Mouse (Mus musculus) common myeloid progenitor, adult 5-6 weeks (primary cell): ENCODE measurements at regions not wholly inside any gene's neighbourhood (a gene's known extent, or its start where the extent isn't known, plus 50 kb on each side); places are given as distances from the start of the nearest gene placed in this dataset.

Source experiments
- ATAC-seq: replicated peaks from 2 replicates; pipeline ENCODE4 v1.8.0; 2016; ENCODE audit warnings: low read depth, mild to moderate bottlenecking, moderate TSS enrichment, inconsistent platforms; ENCODE audit not compliant: poor library complexity, severe bottlenecking

DNA sequence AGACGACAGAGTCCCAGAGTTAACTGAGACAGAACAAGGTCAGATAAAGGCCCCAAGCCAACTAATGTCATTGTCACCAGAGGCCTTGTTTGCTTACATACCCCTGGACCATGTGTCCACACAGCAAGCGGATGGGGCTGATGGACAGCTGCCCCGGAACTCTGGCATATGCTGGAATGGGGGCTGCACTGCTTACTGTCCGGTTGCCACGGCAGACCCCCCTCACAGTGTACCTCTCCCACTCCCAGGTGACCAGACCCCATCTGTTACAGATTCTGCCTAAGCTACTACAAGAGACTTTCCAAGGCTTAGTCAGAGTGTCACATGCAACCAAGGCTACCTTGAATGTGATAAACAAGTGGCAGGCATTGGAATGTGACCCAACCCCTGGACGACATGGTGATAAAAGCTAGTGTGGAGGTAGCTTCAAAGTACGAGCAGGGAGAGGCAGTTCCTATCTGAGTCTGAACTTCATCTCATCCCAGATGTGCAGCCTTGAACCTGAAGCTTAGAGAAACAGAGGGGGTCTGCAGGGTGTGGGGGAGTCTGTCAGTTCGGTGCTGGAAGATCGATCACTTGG lies 117.0 kb upstream of the Zmiz1 start:
- no peak for ATAC-seq

DNA sequence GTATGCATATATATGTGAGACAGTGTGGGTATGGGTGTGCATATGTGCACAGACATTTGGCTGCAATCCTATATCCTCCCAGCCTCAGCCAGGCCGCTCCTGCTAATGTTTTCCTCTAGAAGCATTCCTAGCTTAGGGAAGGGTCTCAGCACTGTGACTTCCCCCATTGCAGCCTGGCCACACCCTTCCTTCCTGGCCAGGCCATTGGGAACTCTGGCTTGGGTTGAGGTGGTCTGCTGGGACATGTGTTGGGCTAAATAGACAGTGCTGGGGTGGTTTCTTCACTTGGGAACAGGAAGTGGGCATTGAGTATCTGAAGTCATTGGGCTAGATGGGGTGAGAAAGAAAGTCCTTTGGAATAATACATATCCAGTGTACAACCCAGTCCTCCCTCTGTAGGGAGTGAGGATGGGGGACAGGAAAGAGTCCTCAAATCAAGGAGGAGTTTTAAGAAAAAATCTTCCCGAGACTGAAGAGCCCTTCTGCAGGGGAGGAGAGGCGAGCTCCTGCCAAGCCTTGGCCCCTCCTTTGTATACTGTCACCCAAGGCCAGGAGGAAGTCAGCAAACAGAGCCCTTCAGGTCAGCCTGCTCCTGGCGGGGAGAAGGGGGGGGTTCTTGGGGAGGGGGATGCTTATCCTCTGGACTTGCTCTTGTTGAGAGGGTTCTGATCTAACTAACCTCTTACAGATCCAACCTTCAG lies 116.0 kb upstream of the Zmiz1 start:
- 0 out of 2 replicates have a peak, but pooled peaks have one; percentile 27 for ATAC-seq

DNA sequence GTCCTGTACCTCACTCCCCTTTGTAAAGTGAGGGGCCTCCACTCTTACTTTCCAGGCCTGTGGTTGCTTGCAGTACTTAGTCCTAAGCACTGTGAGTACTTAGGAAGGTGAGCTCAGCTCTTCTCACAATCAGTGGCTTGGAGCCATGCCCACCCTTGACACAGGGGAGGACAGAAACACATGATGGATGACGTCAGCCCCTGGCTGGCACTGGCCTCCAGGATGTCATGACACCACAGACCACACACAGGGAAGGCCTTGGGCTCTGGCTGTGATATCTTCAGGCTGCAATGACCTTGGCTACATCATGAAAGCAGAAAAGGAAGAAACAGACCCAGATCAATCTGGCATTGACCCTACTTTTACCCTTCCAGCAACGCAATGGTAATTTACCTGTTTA lies 113.0 kb upstream of the Zmiz1 start:
- peak; percentile 88 for ATAC-seq

DNA sequence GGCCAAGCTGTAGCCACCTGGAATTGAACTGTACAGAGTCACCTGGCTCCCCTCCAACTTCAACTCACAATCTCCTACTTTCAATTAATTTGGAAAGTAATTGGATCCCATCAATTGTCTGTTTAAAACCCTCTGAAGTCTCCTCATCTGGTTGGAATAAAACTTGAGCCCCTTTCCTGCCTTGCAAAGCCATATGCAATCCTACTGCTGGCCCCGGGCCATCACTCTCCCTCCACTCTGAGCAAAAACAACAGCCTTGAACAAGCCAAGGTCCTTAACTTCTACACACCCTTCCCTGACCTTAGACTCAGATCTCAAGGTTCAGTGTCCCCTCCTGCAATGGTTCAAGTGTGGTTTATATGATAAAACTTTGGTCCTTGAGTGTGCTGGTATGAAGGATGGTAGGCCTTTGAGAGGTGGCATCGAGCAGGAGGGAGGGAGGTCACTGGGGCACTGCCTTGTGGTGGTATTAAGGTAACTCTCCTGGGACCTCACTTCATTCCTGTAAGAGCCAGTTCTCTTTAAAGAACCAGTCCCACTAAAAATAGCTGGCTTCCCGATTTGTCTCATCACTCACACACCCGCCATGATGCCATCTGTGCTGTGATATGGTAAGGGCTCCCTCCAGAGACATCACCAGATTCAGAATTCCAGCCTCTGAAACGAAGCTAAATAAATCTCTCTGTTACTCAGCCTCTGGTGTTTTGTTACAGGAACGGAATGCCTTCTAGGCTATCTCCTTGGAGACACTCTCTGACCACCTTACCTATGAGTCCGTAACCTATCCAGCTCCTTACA lies 112.0 kb upstream of the Zmiz1 start:
- ATAC-seq: no peak

DNA sequence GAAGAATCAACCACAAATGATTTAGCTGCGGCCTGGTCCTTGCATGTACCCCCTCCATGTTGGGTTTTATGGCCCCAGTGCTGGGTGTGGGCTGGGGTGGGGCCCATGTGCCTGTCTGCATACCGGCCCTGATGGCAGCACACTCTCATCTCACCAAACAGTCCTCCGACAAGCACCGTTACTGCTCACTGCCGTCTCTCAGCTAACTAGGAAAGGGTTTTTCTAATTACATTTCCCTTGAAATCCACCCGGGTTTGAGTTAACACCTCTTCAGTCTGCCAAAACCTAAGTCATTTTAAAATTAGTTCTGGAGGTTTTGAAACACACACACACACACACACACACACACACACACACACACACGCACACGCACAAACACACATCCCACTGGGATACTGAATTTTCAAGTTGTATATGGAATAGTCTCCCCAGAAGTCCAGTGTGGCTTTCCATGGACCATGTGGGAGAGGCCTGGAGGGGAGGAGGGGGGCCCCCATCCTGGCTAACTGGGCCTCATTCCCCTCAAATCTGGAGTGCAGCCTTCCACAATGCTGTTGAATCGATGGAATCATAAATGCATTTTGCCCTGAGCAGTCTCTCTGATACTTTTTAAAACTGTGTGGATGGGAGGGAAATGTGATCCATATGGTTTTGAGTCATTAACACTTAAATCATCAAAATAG lies 108.6 kb upstream of the Zmiz1 start:
- ATAC-seq: no peak

DNA sequence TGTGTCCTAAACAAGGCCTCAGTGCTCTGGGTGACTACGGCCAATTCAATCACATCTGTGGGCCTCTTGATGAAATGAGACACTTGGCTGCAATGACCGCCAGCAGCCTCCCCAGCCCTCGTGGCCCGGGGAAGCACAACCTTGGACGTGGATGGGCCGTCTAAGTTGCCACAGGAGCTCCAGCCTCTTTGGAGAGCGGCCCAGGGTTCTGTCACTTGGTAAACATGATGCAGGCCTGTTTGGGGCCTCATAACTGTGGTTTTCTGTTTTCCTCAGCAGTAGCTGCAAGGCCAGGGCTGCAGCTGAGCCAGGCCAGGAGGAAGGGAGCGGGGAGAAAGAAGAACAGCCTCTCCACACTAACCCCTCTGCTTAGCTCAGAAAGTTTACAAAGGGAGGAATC lies 105.2 kb upstream of the Zmiz1 start:
- no peak for ATAC-seq

DNA sequence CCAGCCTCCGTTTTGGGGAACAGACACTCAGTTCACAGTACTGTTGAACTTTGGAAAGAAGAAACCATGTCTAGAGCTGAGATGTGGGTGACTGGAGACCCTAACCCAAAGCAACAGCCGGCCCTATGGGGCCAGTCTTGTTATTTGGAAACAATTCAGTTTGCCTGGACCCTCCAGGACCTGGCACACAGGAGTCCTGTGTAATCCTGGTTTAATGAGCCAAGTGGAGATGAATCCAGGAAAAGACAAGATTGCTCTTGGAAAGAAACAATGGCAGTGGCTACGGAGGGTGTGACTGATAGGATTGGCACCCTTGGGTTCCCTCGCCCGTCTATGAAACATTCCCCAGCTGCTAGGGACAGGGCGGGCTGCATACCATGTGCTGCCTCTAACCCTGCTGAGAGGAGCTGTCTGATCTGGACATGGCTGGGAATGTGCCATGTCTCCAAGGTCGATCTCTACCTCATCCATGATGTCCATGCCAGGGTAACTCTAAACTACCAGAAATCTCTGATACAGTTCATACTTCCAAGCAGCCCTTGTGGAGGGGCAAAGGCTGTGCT lies 104.6 kb upstream of the Zmiz1 start:
- ATAC-seq: no peak

DNA sequence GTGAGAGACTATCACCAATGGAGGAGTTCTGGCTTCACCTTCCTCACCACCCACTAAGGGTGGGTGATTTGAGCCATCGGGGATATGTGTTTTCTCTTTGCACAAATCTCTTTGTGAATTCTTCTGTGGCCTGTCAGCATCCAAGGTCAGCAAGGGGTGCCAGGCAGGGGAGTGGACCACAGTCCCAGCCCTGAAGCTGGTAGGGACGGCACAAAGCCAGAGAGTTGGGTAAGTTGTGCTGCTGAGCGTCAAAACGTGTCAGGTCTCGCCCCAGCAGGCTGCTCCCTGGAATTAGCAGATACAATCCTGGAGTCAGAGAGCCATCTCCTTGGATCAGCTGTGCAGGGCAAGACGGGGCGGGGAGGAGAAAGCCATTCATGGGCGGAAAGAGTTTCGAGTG lies 101.2 kb upstream of the Zmiz1 start:
- no peak for ATAC-seq

DNA sequence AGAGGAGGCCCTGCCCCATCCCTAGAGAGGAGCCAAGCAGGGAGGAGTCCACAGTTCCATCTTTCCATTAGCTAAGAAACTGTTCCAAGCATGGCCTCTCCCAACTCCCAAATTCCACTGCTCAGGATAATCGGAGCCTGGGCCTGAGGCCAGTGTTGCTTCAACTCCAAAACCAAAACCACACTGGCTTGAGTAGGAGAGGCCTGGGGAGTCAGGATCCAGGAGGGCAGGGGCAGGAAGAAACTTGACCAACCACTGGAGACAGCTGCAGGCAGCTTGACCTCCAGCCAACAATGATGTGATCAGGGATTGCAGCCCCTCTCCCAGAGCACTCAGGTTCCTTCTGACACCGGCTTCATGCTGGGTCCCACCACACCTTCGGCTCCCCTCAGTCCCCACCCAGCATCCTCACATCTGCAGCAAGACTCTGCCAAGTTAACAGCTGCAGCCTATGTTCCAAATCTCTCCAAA lies 99.1 kb upstream of the Zmiz1 start:
- ATAC-seq: no peak

DNA sequence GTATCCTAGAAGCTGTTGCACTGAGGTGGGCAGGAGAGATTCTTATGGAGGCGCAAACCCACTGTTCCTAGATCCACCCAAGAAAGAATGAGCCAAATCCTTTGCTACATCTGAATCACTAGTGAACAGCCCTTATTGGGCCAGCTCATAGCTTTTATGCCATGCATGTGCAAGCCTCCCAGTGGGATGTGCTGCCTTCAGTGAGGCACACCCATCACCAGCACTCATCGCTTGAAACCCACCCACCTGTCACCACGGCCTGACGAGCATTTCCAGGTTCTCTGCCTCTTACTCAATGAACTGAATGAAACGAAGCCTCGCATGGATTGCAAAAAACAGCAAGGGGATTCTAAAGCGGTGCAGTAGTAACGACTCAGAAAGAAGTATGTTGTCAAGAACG lies 98.3 kb upstream of the Zmiz1 start:
- ATAC-seq: no peak

DNA sequence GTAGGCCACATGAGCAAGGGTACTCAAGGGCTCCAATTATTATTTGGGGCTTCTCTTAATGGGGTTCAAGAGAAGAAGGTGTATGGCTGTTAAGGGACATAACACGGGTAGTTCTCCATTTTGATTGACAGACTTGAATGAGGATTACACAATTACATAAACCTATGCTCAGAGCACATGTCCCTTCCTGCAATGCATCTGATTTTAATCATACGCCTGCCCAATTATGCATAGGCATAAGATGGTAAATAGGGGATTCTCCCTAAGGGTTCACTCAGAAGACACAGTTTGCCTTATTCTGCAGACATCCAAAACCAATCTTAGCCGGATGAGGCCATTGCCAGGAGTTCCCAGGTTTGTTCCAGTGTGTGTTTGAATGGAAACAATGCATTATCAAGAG lies 97.9 kb upstream of the Zmiz1 start:
- no peak for ATAC-seq

DNA sequence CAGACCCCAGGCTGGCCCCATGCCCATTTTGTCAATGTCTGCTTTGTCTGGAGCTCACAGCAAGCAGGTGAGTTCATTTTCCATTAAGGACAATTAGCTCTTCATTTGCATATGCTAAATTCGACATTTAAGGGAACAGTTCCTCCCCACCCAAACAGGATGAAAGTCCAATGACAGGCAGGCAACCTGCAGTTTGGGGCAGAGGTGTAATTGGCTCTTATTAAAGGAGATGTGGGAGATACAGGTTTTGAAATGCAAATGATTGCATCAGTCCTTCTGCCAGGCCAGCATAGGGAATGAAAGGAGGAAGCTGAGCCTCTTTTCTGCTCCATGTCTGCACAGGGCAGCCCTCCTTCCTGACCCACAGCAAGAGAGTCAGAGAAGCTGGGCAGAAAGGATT lies 96.2 kb upstream of the Zmiz1 start:
- 0 out of 2 replicates have a peak, but pooled peaks have one; percentile 22 for ATAC-seq

DNA sequence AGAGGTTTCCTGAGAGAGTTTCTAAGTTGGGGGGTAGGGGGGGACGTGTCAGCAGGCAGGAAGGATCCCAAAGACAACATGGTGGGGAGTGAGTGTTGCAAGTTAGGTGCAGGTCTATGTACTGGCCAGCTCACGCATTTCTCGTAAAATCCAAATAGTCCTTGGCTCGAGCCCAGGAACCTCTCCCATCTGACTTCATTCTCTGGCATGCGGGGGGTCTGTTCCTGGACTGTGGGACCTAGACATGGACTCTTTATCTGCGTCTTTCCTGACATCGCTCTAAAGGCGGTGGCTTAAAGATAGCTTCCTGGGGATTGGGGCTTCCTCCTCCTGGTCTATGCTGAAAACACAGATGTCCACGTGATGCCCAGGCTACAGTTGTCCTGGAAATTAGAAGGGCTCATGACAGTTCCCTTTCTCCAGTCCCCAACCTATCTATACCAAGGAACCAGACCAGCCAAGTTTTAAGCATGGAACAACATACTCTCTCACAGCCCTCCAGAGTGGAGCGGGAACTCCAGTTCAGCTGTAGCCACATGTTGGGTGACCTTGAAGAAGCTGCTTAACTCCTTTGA lies 93.7 kb upstream of the Zmiz1 start:
- no peak for ATAC-seq

DNA sequence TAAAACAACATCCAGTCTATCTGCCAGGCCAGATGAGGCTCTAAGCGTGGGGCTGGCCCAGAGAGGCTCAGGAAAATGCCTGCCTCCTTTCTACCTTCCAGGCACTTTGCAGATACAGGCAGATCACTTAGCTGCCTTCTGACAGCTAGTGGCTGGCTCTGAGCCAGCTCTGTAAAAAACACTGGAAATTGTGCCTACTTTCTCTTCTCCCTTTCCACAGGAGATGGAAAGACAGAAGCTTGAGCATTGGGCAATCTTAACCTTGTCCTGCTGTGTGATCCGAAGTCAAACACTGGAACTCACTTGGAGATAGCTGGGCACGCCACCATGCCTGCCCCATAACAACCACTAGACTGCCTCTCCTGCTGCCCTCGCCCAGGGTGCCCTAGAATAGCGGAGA lies 93.0 kb upstream of the Zmiz1 start:
- ATAC-seq: no peak

DNA sequence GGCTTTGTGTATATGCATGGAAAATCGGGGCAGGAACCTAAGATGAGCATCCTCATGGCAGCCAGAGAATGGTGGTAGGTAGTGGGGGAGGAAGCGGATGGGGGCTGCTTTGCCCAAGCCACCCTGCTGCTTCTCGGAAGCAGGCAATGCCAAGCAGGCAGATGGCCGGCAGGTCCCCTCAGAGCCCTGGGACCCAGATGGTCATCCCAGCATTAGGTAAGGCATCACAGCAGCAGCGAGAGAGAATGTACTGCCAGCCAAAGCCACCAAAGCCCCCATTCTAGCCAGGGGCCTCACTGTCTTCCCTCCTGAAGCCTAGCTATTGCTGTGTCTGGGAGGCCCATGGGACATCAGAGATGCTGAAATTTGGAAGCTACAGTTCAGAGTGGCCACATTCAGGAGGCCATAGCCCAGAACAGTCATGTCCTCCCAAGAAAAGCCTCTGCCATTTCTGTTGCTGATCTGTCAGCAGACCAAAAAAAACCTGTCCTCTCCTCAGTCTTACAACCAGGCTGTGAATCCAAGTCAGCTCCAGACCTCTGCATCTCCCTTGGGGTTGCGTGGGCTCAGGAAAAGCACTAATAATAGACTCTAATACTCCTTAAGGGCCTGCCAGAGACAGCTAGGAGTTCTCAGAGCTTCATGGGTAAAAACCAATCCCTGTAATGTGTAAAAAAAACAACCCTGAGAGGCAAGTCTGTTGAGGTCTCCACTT lies 88.5 kb upstream of the Zmiz1 start:
- no peak for ATAC-seq

DNA sequence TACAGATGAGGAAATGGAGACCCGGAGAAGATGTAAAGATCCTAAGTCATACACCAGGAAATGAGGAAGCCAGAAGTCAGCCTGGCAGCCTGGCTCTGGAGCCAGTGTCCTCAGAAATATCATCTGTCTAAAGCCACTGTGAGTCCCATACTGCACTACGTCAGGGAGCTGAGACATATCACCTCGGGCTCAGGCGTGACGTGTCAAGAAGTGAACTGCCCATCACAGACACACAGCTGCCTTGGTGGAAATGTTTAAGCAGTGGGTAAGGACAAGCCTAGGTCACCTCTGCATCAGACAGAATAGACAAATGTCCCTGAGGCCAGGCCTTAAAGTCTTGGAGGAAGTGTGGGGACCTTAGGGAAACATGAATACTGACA lies 88.0 kb upstream of the Zmiz1 start:
- no peak for ATAC-seq

DNA sequence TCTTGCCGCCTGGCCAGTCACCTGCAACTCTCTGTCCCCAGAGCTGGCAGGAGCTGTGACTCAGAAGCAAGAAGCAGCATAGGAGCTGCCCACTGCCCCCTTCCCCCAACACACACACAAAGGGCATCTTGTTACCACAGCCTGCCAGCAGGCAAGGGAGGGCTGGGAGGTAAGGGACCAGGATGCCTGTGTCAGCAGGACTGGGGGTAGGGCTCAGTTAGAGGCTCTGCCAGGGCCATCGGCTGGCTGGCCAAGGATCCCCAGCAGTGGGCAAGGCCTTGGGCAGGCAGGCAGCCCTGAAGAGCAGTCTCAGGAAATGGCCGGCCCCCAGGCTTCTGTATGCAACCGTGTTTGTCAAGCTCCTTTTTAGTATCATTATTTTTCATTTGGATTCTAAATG lies 87.3 kb upstream of the Zmiz1 start:
- ATAC-seq: 0 out of 2 replicates have a peak, but pooled peaks have one; percentile 45

DNA sequence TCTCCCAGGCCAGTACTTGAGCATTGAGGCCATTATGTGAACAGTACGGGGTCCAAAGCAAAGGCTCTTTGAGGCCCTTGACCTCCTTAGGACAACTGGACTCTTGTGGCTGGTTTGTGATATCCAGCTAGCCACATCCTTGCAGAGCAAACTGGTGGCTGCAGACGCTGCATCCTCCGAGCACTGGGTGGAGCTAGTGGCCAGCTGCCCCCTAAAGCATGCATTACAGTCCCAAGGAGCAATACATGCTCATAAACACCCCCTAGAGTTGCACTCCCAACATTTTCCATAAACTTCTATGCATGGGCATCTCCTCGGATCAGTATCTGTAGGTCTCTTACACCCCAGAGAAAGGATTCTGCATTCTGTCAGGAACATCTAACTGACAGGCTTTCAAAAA lies 86.4 kb upstream of the Zmiz1 start:
- no peak for ATAC-seq

DNA sequence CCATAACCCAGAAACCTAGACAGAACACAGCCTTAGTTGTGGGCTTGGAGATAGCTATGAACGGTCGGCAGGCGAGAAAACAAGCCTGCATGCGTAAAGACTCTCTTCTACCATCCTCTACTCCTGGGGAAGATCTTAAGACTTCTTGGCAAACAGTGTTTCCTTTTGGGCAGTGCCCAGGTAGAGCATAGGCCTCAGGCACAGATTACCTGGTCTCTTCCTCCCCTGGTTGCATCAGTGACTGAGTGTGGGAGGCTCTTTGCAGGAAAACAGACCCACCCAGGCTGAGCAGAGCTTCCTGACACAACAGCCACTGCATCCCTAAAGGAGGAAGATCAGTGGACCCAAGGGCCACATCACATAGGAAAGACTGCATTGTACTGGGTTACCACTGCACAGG lies 85.8 kb upstream of the Zmiz1 start:
- no peak for ATAC-seq
